13 mouse cellular contexts compared by ENCODE assay signal in genomic region chr7:102395894-102396293, GRCm38 (mm10). TPM values are rescaled to one million over a fixed set of nuclear protein-coding genes. Genes with fewer than 3 reads are reported as not detected.
DNase-seq lines count a peak whose midpoint lies in the region; ATAC-seq lines count a peak whose summit lies in the region.
"Had no signal": no experiment of that assay in that cellular context is flagged by ENCODE, and none has a peak within 500 bp of the region (broad histone marks: within the 10 kb centered on the region; RNA-seq: fewer than 3 reads in every experiment).

No protein-coding gene starts in this region.

- H3K36me3 ChIP-seq in megakaryocyte, embryonic 14.5 days (replicated peaks; ENCODE audit: low read length): peaks cover 48% of the 10 kb centered on the region
- H3K36me3 ChIP-seq in hindbrain, embryonic 12.5 days: no peaks in the 10 kb centered on the region
- no peaks in the 10 kb centered on the region for H3K36me3 ChIP-seq in forebrain, embryonic 13.5 days (ENCODE audit: poor library complexity, severe bottlenecking)
- H3K36me3 ChIP-seq: intestine, embryonic 15.5 days; limb, embryonic 10.5 days; lung, embryonic 15.5 days had no signal

- DNase-seq in frontal cortex, postnatal 10 days (ENCODE audit: low spot score in 2 of 2): no peak
- peak; percentile 55 for DNase-seq in fat pad, adult 2 months (ENCODE audit: extremely low read depth, low read depth, low spot score)
- DNase-seq in kidney, postnatal 14 days: no peak
- DNase-seq: cerebellum, adult 9-11 months; thymus, postnatal 4 days had no signal

- peak; percentile 38; the same call in 1 of the 2 replicates for ATAC-seq in frontal cortex, adult (ENCODE audit: low TSS enrichment)
- no peak for ATAC-seq in megakaryocyte, adult 5-6 weeks (ENCODE audit: poor library complexity, severe bottlenecking)
- ATAC-seq in hindbrain, embryonic 12.5 days (ENCODE audit: low FRiP score): no peak
- ATAC-seq in forebrain, embryonic 13.5 days: no peak
- ATAC-seq: intestine, embryonic 15.5 days had no signal

- no peak overlapping the region for H3K9ac ChIP-seq in hindbrain, embryonic 12.5 days
- H3K9ac ChIP-seq in forebrain, embryonic 13.5 days: no peak overlapping the region
- H3K9ac ChIP-seq: intestine, embryonic 15.5 days; lung, embryonic 15.5 days had no signal

- no peaks in the 10 kb centered on the region for H3K9me3 ChIP-seq in megakaryocyte, embryonic 14.5 days
- H3K9me3 ChIP-seq in hindbrain, embryonic 12.5 days (replicated peaks): no peaks in the 10 kb centered on the region
- H3K9me3 ChIP-seq in forebrain, embryonic 13.5 days (replicated peaks): no peaks in the 10 kb centered on the region
- H3K9me3 ChIP-seq: intestine, embryonic 15.5 days; limb, embryonic 10.5 days; lung, embryonic 15.5 days had no signal

- peaks cover 53% of the 10 kb centered on the region for H3K4me1 ChIP-seq in megakaryocyte, embryonic 14.5 days
- no peaks in the 10 kb centered on the region for H3K4me1 ChIP-seq in hindbrain, embryonic 12.5 days
- peaks cover 8% of the 10 kb centered on the region; the same call in 1 of the 2 replicates for H3K4me1 ChIP-seq in forebrain, embryonic 13.5 days
- H3K4me1 ChIP-seq: intestine, embryonic 15.5 days; limb, embryonic 10.5 days; lung, embryonic 15.5 days had no signal

- no peaks in the 10 kb centered on the region for H3K27me3 ChIP-seq in megakaryocyte, embryonic 14.5 days (replicated peaks)
- H3K27me3 ChIP-seq in hindbrain, embryonic 12.5 days: no peaks in the 10 kb centered on the region
- H3K27me3 ChIP-seq in forebrain, embryonic 13.5 days: no peaks in the 10 kb centered on the region
- H3K27me3 ChIP-seq: intestine, embryonic 15.5 days; lung, embryonic 15.5 days had no signal

- H3K4me2 ChIP-seq in hindbrain, embryonic 12.5 days (replicated peaks): no peak overlapping the region
- no peak overlapping the region for H3K4me2 ChIP-seq in forebrain, embryonic 13.5 days
- H3K4me2 ChIP-seq: intestine, embryonic 15.5 days; lung, embryonic 15.5 days had no signal

- WGBS in hindbrain, embryonic 12.5 days: 86% methylated on average over 7 of the region's 7 CpGs
- WGBS in forebrain, embryonic 13.5 days: 81% methylated on average over 7 of the region's 7 CpGs

- H3K4me3 ChIP-seq in megakaryocyte, embryonic 14.5 days (replicated peaks): peak overlapping the region; percentile 47
- no peak overlapping the region for H3K4me3 ChIP-seq in hindbrain, embryonic 12.5 days
- H3K4me3 ChIP-seq in forebrain, embryonic 13.5 days: no peak overlapping the region
- H3K4me3 ChIP-seq: intestine, embryonic 15.5 days; limb, embryonic 10.5 days; lung, embryonic 15.5 days had no signal

- H3K27ac ChIP-seq in hindbrain, embryonic 12.5 days: no peak overlapping the region
- H3K27ac ChIP-seq in forebrain, embryonic 13.5 days: no peak overlapping the region
- H3K27ac ChIP-seq: intestine, embryonic 15.5 days; limb, embryonic 10.5 days; lung, embryonic 15.5 days had no signal

RNA-seq across cellular contexts. Expression of gene Rrm1, which starts 45.6 kb away (rescaled TPM):
- polyA plus RNA-seq in megakaryocyte, embryonic 14.5 days (2012; ENCODE audit: insufficient read depth, low replicate concordance): 13.8 and 46.6 TPM in 2 replicates
- total RNA-seq in megakaryocyte, adult 5-6 weeks (2015): 161 and 172 TPM in 2 replicates
- total RNA-seq in megakaryocyte, adult 5-6 weeks (2017): 413 and 515 TPM in 2 replicates
- 114 and 116 TPM in 2 replicates for polyA plus RNA-seq in hindbrain, embryonic 12.5 days (2016; fragmentation: Nextera tagmentation; extraction: Ambion mirVana)
- 151 and 171 TPM in 2 replicates for polyA plus RNA-seq in forebrain, embryonic 13.5 days (2015; fragmentation: Nextera tagmentation; extraction: Ambion mirVana)
